Mouse (Mus musculus): Measurements from ENCODE around the gene Hnrnpab. TPM values are rescaled to one million over a fixed set of nuclear protein-coding genes. Genes with fewer than 3 reads are reported as not detected.
A peak's percentile ranks its signal among the peaks of the same experiment; 100 is the strongest.

The Hnrnpab gene
- polyA plus RNA-seq, 1 experiment: 174 TPM

DNA sequence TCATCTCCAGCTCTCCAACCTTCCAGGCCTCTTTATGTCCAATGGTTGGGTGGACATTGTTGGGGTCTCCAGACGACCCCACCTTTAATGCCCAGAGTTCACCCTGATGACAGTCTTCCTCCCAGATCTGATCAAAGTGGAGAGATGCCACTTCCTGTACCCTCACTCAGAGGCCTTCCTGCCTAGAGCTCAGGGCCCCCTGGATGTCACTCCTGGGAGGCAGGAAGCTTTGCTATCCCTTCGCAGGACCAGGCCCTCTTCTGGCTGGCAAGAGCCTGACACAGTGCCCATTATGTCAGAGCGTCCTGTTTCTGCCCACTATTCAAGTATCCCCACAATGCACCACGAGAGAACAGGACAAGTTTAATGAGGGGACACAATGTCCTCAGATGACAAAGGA lies 27.6 kb downstream of the Hnrnpab start:
- peaks cover 5% of the 10 kb centered on the region; the same call in 1 of the 2 replicates for H3K4me1 ChIP-seq (ENCODE audit: control insufficient read depth, insufficient read depth, low read length)
- 58% methylated on average over 4 of the region's 4 CpGs for WGBS
- no peak for DNase-seq
- no peak for TF ChIP-seq CTCF (IDR thresholded peaks at IDR 0.05; ENCODE audit: insufficient read depth, low read length)
- no peak for TF ChIP-seq POLR2A (IDR thresholded peaks at IDR 0.05; ENCODE audit: borderline replicate concordance, extremely low read depth, low read depth, low read length)
- no peak overlapping the region for H3K4me3 ChIP-seq (replicated peaks; ENCODE audit: extremely low read depth, low read depth, low read length)

DNA sequence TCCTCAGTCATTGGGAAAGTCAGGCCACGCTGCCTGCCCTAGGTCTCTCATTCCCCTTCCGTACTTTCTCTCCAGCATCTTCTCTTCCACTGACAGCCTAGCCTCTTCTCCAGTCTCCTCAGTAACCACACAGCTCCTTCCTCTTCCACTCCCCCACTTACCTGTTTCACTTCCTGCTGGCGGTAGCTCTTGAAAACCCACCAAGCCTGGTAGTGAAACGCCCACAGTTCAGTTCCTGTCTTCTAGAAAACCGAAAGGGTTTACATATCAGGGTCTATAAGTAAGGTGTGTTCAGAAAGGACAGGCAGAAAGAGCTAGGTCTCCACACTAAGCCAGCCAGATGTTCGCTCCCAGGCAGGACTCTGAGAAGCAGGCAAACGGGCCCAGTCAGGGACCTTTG lies 29.1 kb downstream of the Hnrnpab start:
- Histone ChIP-seq H3K4me3 (replicated peaks; ENCODE audit: extremely low read depth, low read depth, low read length) (no peak overlapping the region), H3K4me1 (ENCODE audit: control insufficient read depth, insufficient read depth, low read length) (no peaks in the 10 kb centered on the region)
- no peak for DNase-seq
- TF ChIP-seq CTCF (IDR thresholded peaks at IDR 0.05; ENCODE audit: insufficient read depth, low read length) (no peak), POLR2A (IDR thresholded peaks at IDR 0.05; ENCODE audit: borderline replicate concordance, extremely low read depth, low read depth, low read length) (no peak)
- WGBS: 66% methylated on average over 7 of the region's 7 CpGs

DNA sequence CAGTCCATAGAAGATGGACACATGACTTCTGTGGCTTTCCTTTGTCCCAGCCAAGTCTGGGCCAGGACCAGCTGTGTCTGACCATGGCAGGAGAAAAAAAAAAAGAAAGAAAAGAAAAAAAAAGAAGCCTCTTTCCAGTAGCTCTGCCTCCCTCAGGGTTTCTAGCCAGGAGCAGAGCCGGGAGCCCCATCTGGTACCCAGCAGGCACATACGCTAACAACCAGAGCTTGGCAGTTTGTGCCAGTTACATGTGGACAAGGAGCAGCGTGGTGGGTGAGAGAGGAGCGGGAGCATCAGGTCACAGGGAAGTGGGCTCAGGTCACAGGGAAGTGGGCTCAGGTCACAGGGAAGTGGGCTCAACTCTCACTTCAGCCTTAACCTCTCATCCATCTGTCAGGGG lies 30.2 kb downstream of the Hnrnpab start:
- TF ChIP-seq POLR2A (IDR thresholded peaks at IDR 0.05; ENCODE audit: borderline replicate concordance, extremely low read depth, low read depth, low read length) (no peak), CTCF (IDR thresholded peaks at IDR 0.05; ENCODE audit: insufficient read depth, low read length) (no peak)
- Histone ChIP-seq H3K4me3 (replicated peaks; ENCODE audit: extremely low read depth, low read depth, low read length) (no peak overlapping the region), H3K4me1 (ENCODE audit: control insufficient read depth, insufficient read depth, low read length) (no peaks in the 10 kb centered on the region)
- WGBS: 77% methylated on average over 4 of the region's 4 CpGs
- DNase-seq: no peak

DNA sequence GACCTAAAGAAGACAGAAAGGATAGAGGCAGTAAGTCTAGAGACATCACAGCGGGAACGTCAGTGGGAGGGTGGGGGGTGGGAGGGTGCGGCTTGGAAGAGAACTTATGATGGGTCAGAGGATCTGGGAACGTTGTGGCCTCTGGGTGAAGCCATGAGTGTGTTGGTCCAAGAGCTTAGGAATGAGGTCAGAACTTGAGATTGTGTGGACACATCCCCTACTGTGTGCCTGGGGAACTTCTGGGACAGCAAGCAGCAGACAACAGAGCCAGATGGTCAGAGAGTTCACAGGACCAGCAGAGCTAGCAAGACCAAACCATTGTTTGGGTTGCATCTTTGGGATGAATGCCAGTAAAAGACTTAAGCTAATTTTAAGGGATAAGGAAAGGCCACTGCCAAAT lies 37.8 kb downstream of the Hnrnpab start:
- Histone ChIP-seq H3K4me1 (ENCODE audit: control insufficient read depth, insufficient read depth, low read length) (no peaks in the 10 kb centered on the region), H3K4me3 (replicated peaks; ENCODE audit: extremely low read depth, low read depth, low read length) (no peak overlapping the region)
- WGBS: 73% methylated on average over 4 of the region's 4 CpGs
- no peak for DNase-seq
- TF ChIP-seq POLR2A (IDR thresholded peaks at IDR 0.05; ENCODE audit: borderline replicate concordance, extremely low read depth, low read depth, low read length): no peak
- TF ChIP-seq CTCF (IDR thresholded peaks at IDR 0.05; ENCODE audit: insufficient read depth, low read length): no peak

GRCm38 (mm10) chr11:51565951-51566350 lies 40.7 kb downstream of the Hnrnpab start:
- Histone ChIP-seq H3K4me3 (replicated peaks; ENCODE audit: extremely low read depth, low read depth, low read length) (no peak overlapping the region), H3K4me1 (ENCODE audit: control insufficient read depth, insufficient read depth, low read length) (no peaks in the 10 kb centered on the region)
- TF ChIP-seq POLR2A (IDR thresholded peaks at IDR 0.05; ENCODE audit: borderline replicate concordance, extremely low read depth, low read depth, low read length) (no peak), CTCF (IDR thresholded peaks at IDR 0.05; ENCODE audit: insufficient read depth, low read length) (peak; percentile 10; the same call in 1 of the 2 replicates)
- DNase-seq: no peak
- 93% methylated on average over 6 of the region's 6 CpGs for WGBS

DNA sequence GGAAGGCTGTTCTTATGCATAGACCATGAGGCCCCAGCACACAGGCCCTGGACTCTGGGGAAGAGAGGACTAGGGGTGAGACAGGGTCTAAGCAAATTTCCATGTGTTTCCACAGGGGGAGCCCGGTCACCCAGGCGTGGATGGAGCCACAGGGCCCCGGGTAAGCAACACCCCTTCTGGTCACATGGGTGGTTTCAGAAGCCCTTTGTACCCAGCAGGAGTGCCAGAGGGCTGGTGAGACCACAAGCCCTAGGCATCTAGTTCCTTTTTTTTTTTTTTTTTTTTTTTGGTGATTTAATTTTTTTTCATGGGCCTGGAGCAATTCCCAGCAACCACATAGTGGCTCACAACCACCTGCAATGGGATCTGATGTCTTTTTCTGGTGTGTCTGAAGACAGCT lies 41.6 kb downstream of the Hnrnpab start:
- WGBS: 35% methylated on average over 3 of the region's 3 CpGs
- no peak for DNase-seq
- Histone ChIP-seq H3K4me1 (ENCODE audit: control insufficient read depth, insufficient read depth, low read length) (no peaks in the 10 kb centered on the region), H3K4me3 (replicated peaks; ENCODE audit: extremely low read depth, low read depth, low read length) (no peak overlapping the region)
- TF ChIP-seq POLR2A (IDR thresholded peaks at IDR 0.05; ENCODE audit: borderline replicate concordance, extremely low read depth, low read depth, low read length) (no peak), CTCF (IDR thresholded peaks at IDR 0.05; ENCODE audit: insufficient read depth, low read length) (no peak)

- Histone ChIP-seq H3K4me3 (replicated peaks; ENCODE audit: extremely low read depth, low read depth, low read length) (no peak overlapping the region), H3K4me1 (ENCODE audit: control insufficient read depth, insufficient read depth, low read length) (no peaks in the 10 kb centered on the region)
- DNase-seq: no peak
- 86% methylated on average over 1 of the region's 1 CpGs for WGBS
- TF ChIP-seq POLR2A (IDR thresholded peaks at IDR 0.05; ENCODE audit: borderline replicate concordance, extremely low read depth, low read depth, low read length) (no peak), CTCF (IDR thresholded peaks at IDR 0.05; ENCODE audit: insufficient read depth, low read length) (no peak)
Measured at GRCm38 (mm10) chr11:51563276-51563675, 43.4 kb downstream of the Hnrnpab start.

GRCm38 (mm10) chr11:51555066-51555465 lies 51.6 kb downstream of the Hnrnpab start:
- Histone ChIP-seq H3K4me1 (ENCODE audit: control insufficient read depth, insufficient read depth, low read length) (no peaks in the 10 kb centered on the region), H3K4me3 (replicated peaks; ENCODE audit: extremely low read depth, low read depth, low read length) (no peak overlapping the region)
- TF ChIP-seq CTCF (IDR thresholded peaks at IDR 0.05; ENCODE audit: insufficient read depth, low read length): no peak
- TF ChIP-seq POLR2A (IDR thresholded peaks at IDR 0.05; ENCODE audit: borderline replicate concordance, extremely low read depth, low read depth, low read length): no peak
- 66% methylated on average over 2 of the region's 2 CpGs for WGBS
- no peak for DNase-seq

GRCm38 (mm10) chr11:51554590-51554989 lies 52.1 kb downstream of the Hnrnpab start:
- Histone ChIP-seq H3K4me1 (ENCODE audit: control insufficient read depth, insufficient read depth, low read length) (no peaks in the 10 kb centered on the region), H3K4me3 (replicated peaks; ENCODE audit: extremely low read depth, low read depth, low read length) (no peak overlapping the region)
- DNase-seq: no peak
- WGBS: 66% methylated on average over 10 of the region's 10 CpGs
- no peak for TF ChIP-seq CTCF (IDR thresholded peaks at IDR 0.05; ENCODE audit: insufficient read depth, low read length)
- no peak for TF ChIP-seq POLR2A (IDR thresholded peaks at IDR 0.05; ENCODE audit: borderline replicate concordance, extremely low read depth, low read depth, low read length)

- no peak for TF ChIP-seq POLR2A (IDR thresholded peaks at IDR 0.05; ENCODE audit: borderline replicate concordance, extremely low read depth, low read depth, low read length)
- Histone ChIP-seq H3K4me3 (replicated peaks; ENCODE audit: extremely low read depth, low read depth, low read length) (no peak overlapping the region), H3K4me1 (ENCODE audit: control insufficient read depth, insufficient read depth, low read length) (no peaks in the 10 kb centered on the region)
- no peak for DNase-seq
- 52% methylated on average over 3 of the region's 3 CpGs for WGBS
Measured at GRCm38 (mm10) chr11:51552091-51552490, 54.6 kb downstream of the Hnrnpab start.
